Mouse (Mus musculus): ENCODE measurements around the gene Dhx29. TPM values are rescaled to one million over a fixed set of nuclear protein-coding genes. Genes with fewer than 3 reads are reported as not detected.

Gene Dhx29
- 17.5 and 25.6 TPM in 2 replicates for polyA plus RNA-seq (2012; rRNA removed)

GRCm38 (mm10) chr13:112927287-112928001 lies at the start of gene Dhx29, which contains the start of gene Mtrex:
TSS of gene Dhx29 (plus strand) at chr13:112927454.
TSS of gene Mtrex (minus strand) at chr13:112927398.

GRCm38 (mm10) chr13:112987532-112987943 lies 60.3 kb downstream of the Dhx29 start, which contains the start of gene Ccno:
TSS of gene Ccno (plus strand) at chr13:112987802.

DNA sequence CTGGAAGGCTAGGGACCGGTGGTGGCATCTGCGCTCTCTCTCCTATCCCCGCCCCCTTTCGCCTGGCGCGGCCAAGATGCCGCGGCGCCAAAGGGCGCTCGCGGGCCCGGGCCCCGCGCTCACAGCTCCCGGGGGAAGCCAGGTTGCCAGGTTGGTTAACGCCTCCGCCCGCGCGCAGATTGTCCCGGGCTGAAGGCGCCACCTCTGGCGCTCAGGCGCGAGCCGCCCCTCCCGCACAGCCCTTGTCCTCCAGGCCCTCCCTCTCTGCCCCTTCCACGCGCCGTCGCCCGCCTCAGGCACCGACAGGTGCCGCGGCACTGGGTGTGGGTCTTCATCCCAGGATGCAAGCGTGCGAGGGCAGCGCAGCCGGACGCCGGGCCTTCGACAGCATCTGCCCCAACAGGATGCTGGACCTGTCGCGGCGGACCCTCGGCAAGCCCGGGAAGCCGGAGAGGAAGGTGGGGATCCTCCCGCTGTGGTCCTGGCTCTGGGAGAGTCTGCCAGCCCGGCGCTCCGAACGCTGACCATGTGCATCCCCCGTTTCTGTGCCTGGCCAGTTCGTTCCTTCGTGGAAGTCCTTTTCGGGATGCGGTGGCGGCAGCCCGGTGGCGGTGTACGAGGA lies 66.4 kb downstream of the Dhx29 start, which contains the start of gene Mcidas:
TSS of gene Mcidas (plus strand) at position 315 of the 622 bp plus-strand sequence.

Other genes with a start within 250 kb of the Dhx29 start
- 10.7 and 18.3 TPM in 2 replicates for gene Plpp1, start 126.7 kb upstream of the Dhx29 start, polyA plus RNA-seq (2012; rRNA removed)
- gene Mtrex, start 56 bp upstream of the Dhx29 start, polyA plus RNA-seq (2012; rRNA removed): 80.2 and 82.8 TPM in 2 replicates
- 2.4 and 5.5 TPM in 2 replicates for gene Ccno, start 60.3 kb downstream of the Dhx29 start, polyA plus RNA-seq (2012; rRNA removed)
- 0.93 and 2.2 TPM in 2 replicates for gene Mcidas, start 66.4 kb downstream of the Dhx29 start, polyA plus RNA-seq (2012; rRNA removed)
- 0.58 and 1.5 TPM in 2 replicates for gene Cdc20b, start 107.7 kb downstream of the Dhx29 start, polyA plus RNA-seq (2012; rRNA removed)
- 75.5 and 79.6 TPM in 2 replicates for gene Gpx8, start 119.0 kb downstream of the Dhx29 start, polyA plus RNA-seq (2012; rRNA removed)
- gene Gzma, start 173.5 kb downstream of the Dhx29 start, polyA plus RNA-seq (2012; rRNA removed): not detected in 2 replicates

Data from central nervous system, embryonic 11.5 days (tissue).